Mouse (Mus musculus) neural tube, embryonic 11.5 days (tissue): ENCODE data around the gene Olfr569. TPM values are rescaled to one million over a fixed set of nuclear protein-coding genes. Genes with fewer than 3 reads are reported as not detected.

Experiments used
- ATAC-seq: fragments of 200-750 bp; cut with Nextera tagmentation; 2 replicates; pipeline ENCODE4 v1.8.0; 2017; ENCODE audit warnings: moderate number of reproducible peaks, mild to moderate bottlenecking, moderate TSS enrichment, moderate library complexity; ENCODE audit not compliant: insufficient read depth, low FRiP score, low TSS enrichment
- DNase-seq: peaks from one replicate; pipeline ENCODE4 v3.0.0-alpha.2; 2015; ENCODE audit warnings: low spot score
- H3K27ac ChIP-seq: fragments of 300-500 bp; sonication (generic); 2 replicates; pipeline ENCODE4 v1.5.1; 2014; ENCODE audit warnings: low read depth, mild to moderate bottlenecking, low read length
- H3K27me3 ChIP-seq: fragments of 300-500 bp; sonication (generic); 2 replicates; pipeline ENCODE4 v1.6.1; 2014; ENCODE audit warnings: mild to moderate bottlenecking, low read length, mixed read lengths; ENCODE audit not compliant: control insufficient read depth, insufficient read depth
- H3K36me3 ChIP-seq: fragments of 300-500 bp; sonication (generic); 2 replicates; pipeline ENCODE4 v1.6.1; 2014; ENCODE audit warnings: mild to moderate bottlenecking, low read length, moderate library complexity, mixed read lengths; ENCODE audit not compliant: control insufficient read depth, insufficient read depth
- H3K4me1 ChIP-seq: fragments of 300-500 bp; sonication (generic); 2 replicates; pipeline ENCODE4 v1.6.1; 2014; ENCODE audit warnings: low read length, mixed read lengths; ENCODE audit not compliant: control insufficient read depth, insufficient read depth
- H3K4me2 ChIP-seq: fragments of 300-500 bp; sonication (generic); 2 replicates; pipeline ENCODE4 v1.6.1; 2014; ENCODE audit warnings: low read depth, mild to moderate bottlenecking, moderate library complexity
- H3K4me3 ChIP-seq: fragments of 300-500 bp; sonication (generic); 2 replicates; pipeline ENCODE4 v1.5.1; 2014; ENCODE audit warnings: low read depth, low read length
- H3K9ac ChIP-seq: fragments of 300-500 bp; sonication (generic); 2 replicates; pipeline ENCODE4 v1.6.1; 2014; ENCODE audit warnings: mild to moderate bottlenecking, low read length
- H3K9me3 ChIP-seq: fragments of 300-500 bp; sonication (generic); 2 replicates; pipeline ENCODE4 v1.6.1; 2016; ENCODE audit warnings: low read length; ENCODE audit not compliant: control insufficient read depth
- polyA plus RNA-seq: library from polyadenylated mRNA; unstranded; fragments of >200 nt; fragmentation: Nextera tagmentation; extraction: Ambion mirVana; gene quantifications from 2 replicates; pipeline ENCODE4 v1.2.1, GENCODE M21; 2014

Gene Olfr569
- polyA plus RNA-seq, 1 experiment from 2014 or later: not detected

- ATAC-seq: no peak
- Histone ChIP-seq H3K4me1 (no peaks in the 10 kb centered on the region), H3K4me2 (no peak overlapping the region), H3K4me3 (no peak overlapping the region), H3K27me3 (no peaks in the 10 kb centered on the region), H3K9ac (no peak overlapping the region), H3K9me3 (no peaks in the 10 kb centered on the region), H3K36me3 (no peaks in the 10 kb centered on the region), H3K27ac (no peak overlapping the region)
- DNase-seq: no peak
Observed at GRCm38 (mm10) chr7:102855807-102856206, 34.9 kb downstream of the Olfr569 start.

Other genes with a start within 250 kb of the Olfr569 start
- not detected in 2 replicates for gene Olfr555, start 232.1 kb downstream of the Olfr569 start, polyA plus RNA-seq
- gene Olfr556, start 226.0 kb downstream of the Olfr569 start, polyA plus RNA-seq: not detected in 2 replicates
- gene Trim68, start 203.6 kb downstream of the Olfr569 start, polyA plus RNA-seq: 10.2 and 11.2 TPM in 2 replicates
- not detected in 2 replicates for gene Olfr557, start 195.0 kb downstream of the Olfr569 start, polyA plus RNA-seq
- gene Olfr558, start 188.7 kb downstream of the Olfr569 start, polyA plus RNA-seq: 0.53 and 0.55 TPM in 2 replicates
- not detected in 2 replicates for gene Olfr33, start 171.8 kb downstream of the Olfr569 start, polyA plus RNA-seq
- gene Olfr559, start 163.4 kb downstream of the Olfr569 start, polyA plus RNA-seq: not detected in 2 replicates
- not detected in 2 replicates for gene Olfr560, start 131.5 kb downstream of the Olfr569 start, polyA plus RNA-seq
- gene Olfr78, start 131.4 kb downstream of the Olfr569 start, polyA plus RNA-seq: not detected in 2 replicates
- not detected in 2 replicates for gene Olfr561, start 119.7 kb downstream of the Olfr569 start, polyA plus RNA-seq
- not detected in 2 replicates for gene Olfr564, start 87.4 kb downstream of the Olfr569 start, polyA plus RNA-seq
- not detected in 2 replicates for gene Olfr566, start 32.1 kb downstream of the Olfr569 start, polyA plus RNA-seq
- not detected in 2 replicates for gene Olfr568, start 13.8 kb downstream of the Olfr569 start, polyA plus RNA-seq
- not detected in 2 replicates for gene Olfr570, start 3.7 kb upstream of the Olfr569 start, polyA plus RNA-seq
- not detected in 2 replicates for gene Olfr571, start 26.7 kb upstream of the Olfr569 start, polyA plus RNA-seq
- gene Olfr572, start 33.5 kb upstream of the Olfr569 start, polyA plus RNA-seq: not detected in 2 replicates
- not detected in 2 replicates for gene Olfr573-ps1, start 51.7 kb upstream of the Olfr569 start, polyA plus RNA-seq
- gene Olfr574, start 57.6 kb upstream of the Olfr569 start, polyA plus RNA-seq: not detected in 2 replicates
- gene Olfr575, start 67.9 kb upstream of the Olfr569 start, polyA plus RNA-seq: not detected in 2 replicates
- gene Olfr576, start 71.8 kb upstream of the Olfr569 start, polyA plus RNA-seq: not detected in 2 replicates
- not detected in 2 replicates for gene Olfr577, start 85.1 kb upstream of the Olfr569 start, polyA plus RNA-seq
- gene Olfr578, start 98.4 kb upstream of the Olfr569 start, polyA plus RNA-seq: not detected in 2 replicates
- gene Olfr582, start 147.1 kb upstream of the Olfr569 start, polyA plus RNA-seq: not detected in 2 replicates
- gene Olfr583, start 160.4 kb upstream of the Olfr569 start, polyA plus RNA-seq: not detected in 2 replicates
- gene Olfr584, start 191.0 kb upstream of the Olfr569 start, polyA plus RNA-seq: not detected in 2 replicates
- not detected in 2 replicates for gene Olfr585, start 206.8 kb upstream of the Olfr569 start, polyA plus RNA-seq
- gene Olfr586, start 234.8 kb upstream of the Olfr569 start, polyA plus RNA-seq: not detected in 2 replicates
- not detected in 2 replicates for gene Olfr588-ps1, start 250.0 kb upstream of the Olfr569 start, polyA plus RNA-seq